Mouse (Mus musculus) heart, postnatal 0 days (tissue): ENCODE measurements around the gene Tagln. TPM values are rescaled to one million over a fixed set of nuclear protein-coding genes. Genes with fewer than 3 reads are reported as not detected.

ENCODE experiments used
- ATAC-seq: fragments of 200-750 bp; cut with Nextera tagmentation; 2 replicates; pipeline ENCODE4 v1.8.0; 2017; ENCODE audit warnings: low read depth, moderate number of reproducible peaks, moderate library complexity; ENCODE audit not compliant: insufficient read depth
- DNase-seq: peaks from one replicate; pipeline ENCODE4 v3.0.0-alpha.2; 2016; ENCODE audit warnings: low spot score
- H3K27ac ChIP-seq: fragments of 300-500 bp; sonication (generic); 2 replicates; pipeline ENCODE4 v1.5.1; 2014; ENCODE audit warnings: low read depth, mild to moderate bottlenecking
- H3K27me3 ChIP-seq: fragments of 300-500 bp; sonication (generic); 2 replicates; pipeline ENCODE4 v1.6.1; 2014; ENCODE audit warnings: low read length, mixed read lengths; ENCODE audit not compliant: control insufficient read depth, insufficient read depth
- H3K36me3 ChIP-seq: fragments of 300-500 bp; sonication (generic); replicated peaks from 2 replicates; pipeline ENCODE4 v1.6.1; 2014; ENCODE audit warnings: low read length, mixed read lengths; ENCODE audit not compliant: control insufficient read depth, insufficient read depth
- H3K4me1 ChIP-seq: fragments of 300-500 bp; sonication (generic); 2 replicates; pipeline ENCODE4 v1.6.1; 2014; ENCODE audit warnings: antibody characterized with exemption; ENCODE audit not compliant: control insufficient read depth, insufficient read depth
- H3K4me2 ChIP-seq: fragments of 300-500 bp; sonication (generic); 2 replicates; pipeline ENCODE4 v1.6.1; 2014; ENCODE audit warnings: low read depth, mild to moderate bottlenecking, low read length, moderate library complexity
- H3K4me3 ChIP-seq: fragments of 300-500 bp; sonication (generic); 2 replicates; pipeline ENCODE4 v1.5.1; 2014; ENCODE audit warnings: low read depth, low read length
- H3K9ac ChIP-seq: fragments of 300-500 bp; sonication (generic); replicated peaks from 2 replicates; pipeline ENCODE4 v1.6.1; 2014; ENCODE audit warnings: low read depth, low read length, mixed read lengths
- H3K9me3 ChIP-seq: fragments of 300-500 bp; sonication (generic); replicated peaks from 2 replicates; pipeline ENCODE4 v1.6.1; 2016; ENCODE audit warnings: low read length; ENCODE audit not compliant: control insufficient read depth
- CTCF ChIP-seq: IDR thresholded peaks from 2 replicates; pipeline ENCODE4 v1.5.1; 2016; ENCODE audit warnings: antibody characterized with exemption, control low read depth, low read depth
- EP300 ChIP-seq: IDR thresholded peaks from 2 replicates; pipeline ENCODE4 v1.6.1; 2016; ENCODE audit warnings: antibody characterized with exemption, low read depth
- WGBS: fragments of 180-500 bp; shearing (Covaris S2); extraction: QIAGEN DNeasy Blood & Tissue Kit; methylation state at CpG from one replicate; pipeline ENCODE4 v1.1.7; 2014; 5-methylcytosine and 5-hydroxymethylcytosine counted together
- polyA plus RNA-seq: library from polyadenylated mRNA; unstranded; fragments of >200 nt; fragmentation: Nextera tagmentation; extraction: Ambion mirVana; gene quantifications from 2 replicates; pipeline ENCODE4 v1.2.1, GENCODE M21; 2015
- total RNA-seq: library from RNA; depleted of rRNA; stranded (reverse); fragments of >200 nt; gene quantifications from 2 replicates; pipeline ENCODE4 v1.2.3, GENCODE M21; 2014; ENCODE audit warnings: low replicate concordance

The Tagln gene
- total and polyA plus RNA-seq, 2 experiments from 2014 or later: 54.5 to 610 TPM

GRCm38 (mm10) chr9:45952890-45953289 lies 17.0 kb upstream of the Tagln start:
- Histone ChIP-seq H3K27ac (no peak overlapping the region), H3K9me3 (no peaks in the 10 kb centered on the region), H3K4me2 (peak overlapping the region; percentile 81), H3K4me3 (peak overlapping the region; percentile 87; the same call in 1 of the 2 replicates), H3K27me3 (no peaks in the 10 kb centered on the region), H3K4me1 (peaks cover 12% of the 10 kb centered on the region), H3K36me3 (peaks cover 44% of the 10 kb centered on the region), H3K9ac (no peak overlapping the region)
- WGBS: 76% methylated on average over 7 of the region's 7 CpGs
- TF ChIP-seq EP300 (no peak), CTCF (no peak)
- DNase-seq (no peak), ATAC-seq (no peak)

- no peaks in the 10 kb centered on the region for H3K9me3 ChIP-seq
- H3K9ac ChIP-seq: no peak overlapping the region
- no peaks in the 10 kb centered on the region for H3K27me3 ChIP-seq
- DNase-seq (no peak), ATAC-seq (no peak)
- H3K4me1 ChIP-seq: peaks cover 12% of the 10 kb centered on the region
- no peak overlapping the region for H3K27ac ChIP-seq
- H3K36me3 ChIP-seq: peaks cover 52% of the 10 kb centered on the region
- H3K4me3 ChIP-seq: no peak overlapping the region
- 93% methylated on average over 4 of the region's 4 CpGs for WGBS
- TF ChIP-seq EP300 (no peak), CTCF (no peak)
- H3K4me2 ChIP-seq: no peak overlapping the region
Observed at GRCm38 (mm10) chr9:45952057-45952456, 16.2 kb upstream of the Tagln start.

GRCm38 (mm10) chr9:45946872-45947183 lies 11.0 kb upstream of the Tagln start:
- H3K27me3 ChIP-seq: no peaks in the 10 kb centered on the region
- H3K4me3 ChIP-seq: no peak overlapping the region
- H3K36me3 ChIP-seq: peaks cover 98% of the 10 kb centered on the region
- no peak overlapping the region for H3K4me2 ChIP-seq
- no peaks in the 10 kb centered on the region for H3K9me3 ChIP-seq
- DNase-seq (no peak), ATAC-seq (no peak)
- H3K9ac ChIP-seq: no peak overlapping the region
- TF ChIP-seq CTCF: no peak
- WGBS: 80% methylated on average over 10 of the region's 10 CpGs
- no peaks in the 10 kb centered on the region for H3K4me1 ChIP-seq
- H3K27ac ChIP-seq: no peak overlapping the region

- peaks cover 98% of the 10 kb centered on the region for H3K36me3 ChIP-seq
- no peak overlapping the region for H3K4me2 ChIP-seq
- H3K4me3 ChIP-seq: no peak overlapping the region
- ATAC-seq (no peak), DNase-seq (no peak)
- 82% methylated on average over 16 of the region's 16 CpGs for WGBS
- H3K27ac ChIP-seq: no peak overlapping the region
- H3K9ac ChIP-seq: no peak overlapping the region
- TF ChIP-seq EP300 (no peak), CTCF (no peak)
- H3K4me1 ChIP-seq: no peaks in the 10 kb centered on the region
- H3K27me3 ChIP-seq: no peaks in the 10 kb centered on the region
- H3K9me3 ChIP-seq: no peaks in the 10 kb centered on the region
Observed at GRCm38 (mm10) chr9:45946182-45946871, 10.5 kb upstream of the Tagln start.

- no peak for ATAC-seq
- Histone ChIP-seq H3K4me2 (no peak overlapping the region), H3K4me3 (no peak overlapping the region), H3K9ac (no peak overlapping the region), H3K36me3 (peaks cover 99% of the 10 kb centered on the region), H3K9me3 (no peaks in the 10 kb centered on the region), H3K27me3 (no peaks in the 10 kb centered on the region), H3K27ac (no peak overlapping the region), H3K4me1 (no peaks in the 10 kb centered on the region)
- DNase-seq: no peak
- TF ChIP-seq EP300: no peak
- TF ChIP-seq CTCF: no peak
- WGBS: 87% methylated on average over 13 of the region's 13 CpGs
Observed at GRCm38 (mm10) chr9:45945721-45946120, 9.9 kb upstream of the Tagln start.
